Mouse (Mus musculus): Measurements from ENCODE around the gene Dap. TPM values are rescaled to one million over a fixed set of nuclear protein-coding genes. Genes with fewer than 3 reads are reported as not detected.
A peak's percentile ranks its signal among the peaks of the same experiment; 100 is the strongest.

Dap gene
- polyA plus RNA-seq, 1 experiment from 2014 or later, result 44.5 TPM

- Histone ChIP-seq H3K27me3 (ENCODE audit: control insufficient read depth, insufficient read depth, low read length) (peaks cover 14% of the 10 kb centered on the region), H3K27ac (ENCODE audit: low read depth, low read length) (no peak overlapping the region), H3K36me3 (ENCODE audit: control insufficient read depth, insufficient read depth, low read length) (no peaks in the 10 kb centered on the region), H3K4me3 (ENCODE audit: low read depth, low read length) (no peak overlapping the region), H3K9me3 (ENCODE audit: control insufficient read depth, low read length) (no peaks in the 10 kb centered on the region), H3K4me1 (ENCODE audit: control insufficient read depth, insufficient read depth, low read length) (peaks cover 4% of the 10 kb centered on the region; the same call in 1 of the 2 replicates), H3K4me2 (ENCODE audit: low read depth) (no peak overlapping the region), H3K9ac (ENCODE audit: low read length) (no peak overlapping the region)
- DNase-seq (ENCODE audit: low spot score), result no peak
- no peak for ATAC-seq (ENCODE audit: insufficient read depth, low FRiP score, low TSS enrichment)
- WGBS, result 22% methylated on average over 2 of the region's 2 CpGs
Measured at GRCm38 (mm10) chr15:31294311-31294710, 70.2 kb downstream of the Dap start.

GRCm38 (mm10) chr15:31296882-31297776 lies 73.0 kb downstream of the Dap start:
- H3K9ac ChIP-seq (ENCODE audit: low read length), result no peak overlapping the region
- H3K27me3 ChIP-seq (ENCODE audit: control insufficient read depth, insufficient read depth, low read length), result peaks cover 14% of the 10 kb centered on the region
- ATAC-seq (ENCODE audit: insufficient read depth, low FRiP score, low TSS enrichment) (no peak; the same call in 1 of the 2 replicates), DNase-seq (ENCODE audit: low spot score) (peak; percentile 38)
- H3K4me3 ChIP-seq (ENCODE audit: low read depth, low read length), result peak overlapping the region; percentile 27
- no peaks in the 10 kb centered on the region for H3K9me3 ChIP-seq (ENCODE audit: control insufficient read depth, low read length)
- no peak overlapping the region for H3K27ac ChIP-seq (ENCODE audit: low read depth, low read length)
- H3K4me1 ChIP-seq (ENCODE audit: control insufficient read depth, insufficient read depth, low read length), result peaks cover 4% of the 10 kb centered on the region; the same call in 1 of the 2 replicates
- WGBS, result 7% methylated on average over 40 of the region's 40 CpGs
- H3K4me2 ChIP-seq (ENCODE audit: low read depth), result peak overlapping the region; percentile 44
- H3K36me3 ChIP-seq (ENCODE audit: control insufficient read depth, insufficient read depth, low read length), result no peaks in the 10 kb centered on the region

GRCm38 (mm10) chr15:31297777-31298137 lies 73.6 kb downstream of the Dap start:
- Histone ChIP-seq H3K27ac (ENCODE audit: low read depth, low read length) (no peak overlapping the region), H3K4me1 (ENCODE audit: control insufficient read depth, insufficient read depth, low read length) (peaks cover 4% of the 10 kb centered on the region; the same call in 1 of the 2 replicates), H3K4me3 (ENCODE audit: low read depth, low read length) (no peak overlapping the region), H3K27me3 (ENCODE audit: control insufficient read depth, insufficient read depth, low read length) (peaks cover 14% of the 10 kb centered on the region), H3K36me3 (ENCODE audit: control insufficient read depth, insufficient read depth, low read length) (no peaks in the 10 kb centered on the region), H3K9ac (ENCODE audit: low read length) (no peak overlapping the region), H3K9me3 (ENCODE audit: control insufficient read depth, low read length) (no peaks in the 10 kb centered on the region), H3K4me2 (ENCODE audit: low read depth) (peak overlapping the region; percentile 44)
- ATAC-seq (ENCODE audit: insufficient read depth, low FRiP score, low TSS enrichment) (no peak), DNase-seq (ENCODE audit: low spot score) (no peak)
- WGBS, result 22% methylated on average over 13 of the region's 13 CpGs

- H3K27ac ChIP-seq (ENCODE audit: low read depth, low read length), result no peak overlapping the region
- H3K9ac ChIP-seq (ENCODE audit: low read length), result no peak overlapping the region
- peaks cover under 1% of the 10 kb centered on the region; the same call in 1 of the 2 replicates for H3K4me1 ChIP-seq (ENCODE audit: control insufficient read depth, insufficient read depth, low read length)
- no peak overlapping the region for H3K4me2 ChIP-seq (ENCODE audit: low read depth)
- peaks cover 14% of the 10 kb centered on the region for H3K27me3 ChIP-seq (ENCODE audit: control insufficient read depth, insufficient read depth, low read length)
- DNase-seq (ENCODE audit: low spot score), result no peak
- no peaks in the 10 kb centered on the region for H3K36me3 ChIP-seq (ENCODE audit: control insufficient read depth, insufficient read depth, low read length)
- no peak overlapping the region for H3K4me3 ChIP-seq (ENCODE audit: low read depth, low read length)
- peak; percentile 63; the same call in 1 of the 2 replicates for ATAC-seq (ENCODE audit: insufficient read depth, low FRiP score, low TSS enrichment)
- no peaks in the 10 kb centered on the region for H3K9me3 ChIP-seq (ENCODE audit: control insufficient read depth, low read length)
- WGBS, result 60% methylated on average over 6 of the region's 6 CpGs
Measured at GRCm38 (mm10) chr15:31299258-31299917, 75.3 kb downstream of the Dap start.

GRCm38 (mm10) chr15:31302293-31302990 lies 78.3 kb downstream of the Dap start:
- Histone ChIP-seq H3K36me3 (ENCODE audit: control insufficient read depth, insufficient read depth, low read length) (no peaks in the 10 kb centered on the region), H3K27ac (ENCODE audit: low read depth, low read length) (no peak overlapping the region), H3K9me3 (ENCODE audit: control insufficient read depth, low read length) (no peaks in the 10 kb centered on the region), H3K27me3 (ENCODE audit: control insufficient read depth, insufficient read depth, low read length) (peaks cover 7% of the 10 kb centered on the region), H3K4me3 (ENCODE audit: low read depth, low read length) (no peak overlapping the region), H3K4me2 (ENCODE audit: low read depth) (no peak overlapping the region), H3K9ac (ENCODE audit: low read length) (no peak overlapping the region), H3K4me1 (ENCODE audit: control insufficient read depth, insufficient read depth, low read length) (no peaks in the 10 kb centered on the region)
- WGBS, result 68% methylated on average over 12 of the region's 12 CpGs
- DNase-seq (ENCODE audit: low spot score) (no peak), ATAC-seq (ENCODE audit: insufficient read depth, low FRiP score, low TSS enrichment) (no peak)

- no peak for ATAC-seq (ENCODE audit: insufficient read depth, low FRiP score, low TSS enrichment)
- WGBS, result 90% methylated on average over 3 of the region's 3 CpGs
Measured at GRCm38 (mm10) chr15:31304302-31304701, 80.2 kb downstream of the Dap start.

GRCm38 (mm10) chr15:31305181-31305580 lies 81.1 kb downstream of the Dap start:
- Histone ChIP-seq H3K9me3 (ENCODE audit: control insufficient read depth, low read length) (no peaks in the 10 kb centered on the region), H3K4me1 (ENCODE audit: control insufficient read depth, insufficient read depth, low read length) (no peaks in the 10 kb centered on the region), H3K4me3 (ENCODE audit: low read depth, low read length) (no peak overlapping the region), H3K27me3 (ENCODE audit: control insufficient read depth, insufficient read depth, low read length) (no peaks in the 10 kb centered on the region), H3K36me3 (ENCODE audit: control insufficient read depth, insufficient read depth, low read length) (no peaks in the 10 kb centered on the region), H3K9ac (ENCODE audit: low read length) (no peak overlapping the region), H3K4me2 (ENCODE audit: low read depth) (no peak overlapping the region), H3K27ac (ENCODE audit: low read depth, low read length) (no peak overlapping the region)
- DNase-seq (ENCODE audit: low spot score) (no peak), ATAC-seq (ENCODE audit: insufficient read depth, low FRiP score, low TSS enrichment) (no peak)
- 52% methylated on average over 6 of the region's 6 CpGs for WGBS

More at GRCm38 (mm10) chr15:31304302-31304701, 80.2 kb downstream of the Dap start:
- Histone ChIP-seq H3K9ac (ENCODE audit: low read length) (no peak overlapping the region), H3K4me1 (ENCODE audit: control insufficient read depth, insufficient read depth, low read length) (no peaks in the 10 kb centered on the region), H3K4me2 (ENCODE audit: low read depth) (no peak overlapping the region), H3K27me3 (ENCODE audit: control insufficient read depth, insufficient read depth, low read length) (no peaks in the 10 kb centered on the region), H3K4me3 (ENCODE audit: low read depth, low read length) (no peak overlapping the region), H3K27ac (ENCODE audit: low read depth, low read length) (no peak overlapping the region), H3K36me3 (ENCODE audit: control insufficient read depth, insufficient read depth, low read length) (no peaks in the 10 kb centered on the region), H3K9me3 (ENCODE audit: control insufficient read depth, low read length) (no peaks in the 10 kb centered on the region)
- DNase-seq (ENCODE audit: low spot score), result no peak

- no peak overlapping the region for H3K4me3 ChIP-seq (ENCODE audit: low read depth, low read length)
- DNase-seq (ENCODE audit: low spot score) (no peak), ATAC-seq (ENCODE audit: insufficient read depth, low FRiP score, low TSS enrichment) (no peak)
- H3K27me3 ChIP-seq (ENCODE audit: control insufficient read depth, insufficient read depth, low read length), result no peaks in the 10 kb centered on the region
- H3K9me3 ChIP-seq (ENCODE audit: control insufficient read depth, low read length), result no peaks in the 10 kb centered on the region
- H3K4me1 ChIP-seq (ENCODE audit: control insufficient read depth, insufficient read depth, low read length), result no peaks in the 10 kb centered on the region
- no peak overlapping the region for H3K4me2 ChIP-seq (ENCODE audit: low read depth)
- H3K36me3 ChIP-seq (ENCODE audit: control insufficient read depth, insufficient read depth, low read length), result no peaks in the 10 kb centered on the region
- WGBS, result 71% methylated on average over 4 of the region's 4 CpGs
- H3K9ac ChIP-seq (ENCODE audit: low read length), result no peak overlapping the region
- H3K27ac ChIP-seq (ENCODE audit: low read depth, low read length), result no peak overlapping the region
Measured at GRCm38 (mm10) chr15:31306726-31307125, 82.6 kb downstream of the Dap start.

All from neural tube, embryonic 11.5 days (tissue).